Mouse (Mus musculus) kidney, adult 2 months (tissue): Measurements from ENCODE around the gene Rac3.

ENCODE experiments used
- CTCF ChIP-seq: fragments of 200-500 bp; conservative IDR thresholded peaks from 2 replicates; pipeline ENCODE4 v1.5.1; 2011; ENCODE audit warnings: low read depth, mild to moderate bottlenecking, control low read depth, low read length, moderate library complexity, mixed read lengths; ENCODE audit not compliant: insufficient read depth, insufficient read length
- POLR2A ChIP-seq: fragments of 200-500 bp; IDR thresholded peaks from one replicate; pipeline ENCODE4 v1.6.1; 2011; ENCODE audit warnings: low read depth, low read length, control low read depth

DNA sequence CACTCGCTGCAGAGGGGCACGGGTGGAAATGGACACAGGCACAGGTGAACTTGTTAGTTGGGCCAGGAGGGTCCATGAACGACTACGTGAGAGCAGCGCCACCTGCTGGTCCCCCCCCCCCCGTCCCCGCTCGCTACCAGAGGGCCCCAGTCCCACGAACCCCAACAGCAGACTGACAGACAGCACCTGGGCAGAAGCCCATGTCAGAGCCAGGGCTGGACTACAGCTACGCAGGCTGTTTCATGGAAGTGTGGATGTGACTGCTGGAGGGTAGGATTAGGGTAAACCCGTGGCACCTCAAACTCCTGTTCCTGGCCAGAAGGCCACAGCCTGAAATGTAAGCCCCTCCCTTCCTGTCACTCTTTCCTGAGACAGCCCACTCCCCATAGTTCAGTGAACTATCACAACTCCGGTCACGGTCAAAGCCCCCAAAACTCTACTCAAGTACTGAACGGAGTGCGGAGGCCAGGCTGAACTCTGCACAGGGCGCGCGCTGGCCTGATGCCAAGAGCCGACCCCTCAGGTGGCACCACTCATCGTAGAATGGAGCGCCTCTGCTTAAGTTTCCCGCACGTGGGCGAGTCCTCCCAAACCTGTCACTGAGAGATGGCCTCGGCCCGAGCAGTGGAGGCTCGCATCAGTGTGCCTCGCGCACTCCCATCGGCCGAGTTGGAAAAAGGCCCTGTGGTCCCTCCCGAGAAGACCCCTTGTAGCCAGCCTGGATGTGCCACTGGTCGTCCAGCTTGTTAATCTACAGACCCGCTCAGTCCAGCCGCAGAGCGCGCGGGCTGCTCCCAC lies 8.3 kb upstream of the Rac3 start:
- TF ChIP-seq CTCF (peak; percentile 60), POLR2A (no peak)
